In the genomic region with DNA sequence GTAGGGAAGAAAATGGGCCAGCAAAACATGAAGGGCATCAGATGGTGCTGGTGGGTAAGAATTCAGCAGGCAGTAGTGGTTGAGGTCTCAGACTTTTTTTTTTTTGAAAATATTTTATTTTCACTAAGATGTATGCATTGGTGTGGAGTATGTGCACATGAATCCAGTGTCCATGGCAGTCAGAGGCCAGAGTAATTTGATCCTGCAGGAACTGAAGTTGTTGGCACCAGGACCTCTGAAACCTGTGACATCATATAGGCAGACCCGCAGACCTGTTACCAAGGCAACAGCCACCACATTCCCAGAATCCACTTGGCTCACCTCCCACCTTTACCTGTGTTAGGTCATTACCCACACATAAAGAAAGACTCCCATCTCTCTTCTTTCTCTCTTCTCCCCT, we compare ENCODE assay signal across 20 mouse cellular contexts.
DNase-seq lines count a peak whose midpoint lies in the region; ATAC-seq lines count a peak whose summit lies in the region.
"Had no signal": no experiment of that assay in that cellular context is flagged by ENCODE, and none has a peak within 500 bp of the region (broad histone marks: within the 10 kb centered on the region; RNA-seq: fewer than 3 reads in every experiment).

No protein-coding gene starts in this region.

- intact Hi-C loops in heart, postnatal 36 days (cut with DNase I), result no loop called here

- 0 out of 2 replicates have a peak, but pooled peaks cover 3% of the 10 kb centered on the region for H3K4me1 ChIP-seq in kidney, embryonic 15.5 days
- H3K4me1 ChIP-seq: heart, embryonic 12.5 days; hindbrain, embryonic 13.5 days had no signal

- H3K4me3 ChIP-seq in kidney, embryonic 15.5 days (replicated peaks), result no peak overlapping the region
- H3K4me3 ChIP-seq: forebrain, embryonic 15.5 days; heart, embryonic 12.5 days; hindbrain, embryonic 13.5 days had no signal

- H3K9ac ChIP-seq in kidney, embryonic 15.5 days, result no peak overlapping the region
- H3K9ac ChIP-seq: forebrain, embryonic 15.5 days; heart, embryonic 12.5 days; hindbrain, embryonic 13.5 days had no signal

- ATAC-seq in kidney, embryonic 15.5 days (replicated peaks; ENCODE audit: low FRiP score), result peak; percentile 54; the same call in 1 of the 2 replicates
- ATAC-seq: activated CD4-positive, CD25-positive, alpha-beta regulatory T cell, adult 4 months; forebrain, embryonic 15.5 days; intestine, embryonic 16.5 days; Patski had no signal

- H3K4me2 ChIP-seq in kidney, embryonic 15.5 days, result no peak overlapping the region
- H3K4me2 ChIP-seq: forebrain, embryonic 15.5 days; heart, embryonic 12.5 days; hindbrain, embryonic 13.5 days had no signal

- no peaks in the 10 kb centered on the region for H3K9me3 ChIP-seq in kidney, embryonic 15.5 days (replicated peaks)
- H3K9me3 ChIP-seq: forebrain, embryonic 15.5 days; heart, embryonic 12.5 days; hindbrain, embryonic 13.5 days had no signal

- DNase-seq in heart, adult 11 months, result peak; percentile 79
- no peak for DNase-seq in heart, postnatal 36 days
- DNase-seq in kidney, postnatal 14 days, result no peak
- peak; percentile 23 for DNase-seq in embryo, embryonic 11 days
- DNase-seq in forelimb bud, embryonic 11.5 days (ENCODE audit: low read depth, low spot score), result peak; percentile 35
- no peak for DNase-seq in urinary bladder, postnatal 10 days (ENCODE audit: low spot score)
- DNase-seq in thymus, postnatal 4 days, result no peak
- DNase-seq: adrenal gland, postnatal 14 days; cerebellum, adult 11-12 months; cerebellum, adult 9-10 months; cerebellum, postnatal 25 days; gastrocnemius, postnatal 14 days had no signal

- no peaks in the 10 kb centered on the region for H3K36me3 ChIP-seq in kidney, embryonic 15.5 days
- H3K36me3 ChIP-seq: forebrain, embryonic 15.5 days; heart, embryonic 12.5 days; hindbrain, embryonic 13.5 days had no signal

- no peaks in the 10 kb centered on the region for H3K27me3 ChIP-seq in kidney, embryonic 15.5 days
- H3K27me3 ChIP-seq: CH12.LX; forebrain, embryonic 15.5 days; heart, embryonic 12.5 days; Patski had no signal

- no peak overlapping the region for H3K27ac ChIP-seq in kidney, embryonic 15.5 days
- H3K27ac ChIP-seq: forebrain, embryonic 15.5 days; hindbrain, embryonic 13.5 days had no signal

- 58% methylated on average over 1 of the region's 1 CpGs for WGBS in kidney, embryonic 15.5 days

Comparison
In these comparisons a context has a peak if more than half of its experiments do, and no peak if none do; other contexts are left out.
1. DNase-seq: peak in heart, adult 11 months (single experiment), embryo, embryonic 11 days (single experiment) and forelimb bud, embryonic 11.5 days (single experiment); none in heart, postnatal 36 days (0 of 2), kidney, postnatal 14 days (single experiment), urinary bladder, postnatal 10 days (single experiment) and thymus, postnatal 4 days (single experiment).